Mouse (Mus musculus): ENCODE measurements around the gene Ttn. TPM values are rescaled to one million over a fixed set of nuclear protein-coding genes. Genes with fewer than 3 reads are reported as not detected.

The Ttn gene
- total RNA-seq, 4 experiments from 2014 or later: 5,242 to 10,811 (median 7,168) TPM

DNA sequence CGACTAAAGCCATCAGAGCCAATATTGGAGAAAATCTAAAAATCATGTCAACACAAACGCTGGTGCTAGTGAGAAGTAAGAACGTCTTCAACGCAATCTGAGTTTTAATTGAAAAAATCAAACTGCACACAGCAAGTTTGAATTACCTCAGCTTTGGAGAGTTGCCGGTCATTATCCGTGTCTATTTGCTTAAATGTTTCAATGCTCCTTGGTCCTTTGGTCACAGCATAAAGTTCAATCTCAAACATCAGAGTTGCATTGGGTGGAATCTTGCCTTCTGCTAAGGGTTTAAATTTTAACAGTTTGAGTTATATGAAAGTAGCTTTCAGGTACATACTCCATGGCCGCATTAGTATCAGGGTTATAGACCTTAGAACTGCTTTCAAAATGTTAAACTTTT lies 316.8 kb downstream of the Ttn start:
- DNase-seq (ENCODE audit: low spot score in 2 of 2): no peak

DNA sequence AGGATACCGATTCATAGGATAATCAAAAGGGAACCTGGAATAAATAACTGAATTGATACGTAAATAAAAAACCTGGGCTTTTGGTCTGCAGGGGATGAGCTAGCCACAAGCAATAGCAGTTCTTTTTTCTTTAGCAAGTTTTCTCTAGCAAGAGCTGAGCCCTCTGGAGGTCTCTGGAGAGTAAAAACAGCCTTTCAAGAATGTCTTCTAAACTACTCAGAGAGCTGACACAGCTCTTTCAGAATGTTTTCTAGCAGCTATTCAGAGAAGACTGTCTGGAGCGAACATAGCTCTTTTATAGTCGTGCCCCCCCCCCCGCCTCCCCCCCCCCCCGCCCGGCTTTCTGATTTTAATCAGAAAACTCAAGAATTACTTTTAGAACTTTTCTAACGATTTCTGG lies 322.9 kb downstream of the Ttn start:
- no peak for DNase-seq (ENCODE audit: low spot score in 2 of 2)

DNA sequence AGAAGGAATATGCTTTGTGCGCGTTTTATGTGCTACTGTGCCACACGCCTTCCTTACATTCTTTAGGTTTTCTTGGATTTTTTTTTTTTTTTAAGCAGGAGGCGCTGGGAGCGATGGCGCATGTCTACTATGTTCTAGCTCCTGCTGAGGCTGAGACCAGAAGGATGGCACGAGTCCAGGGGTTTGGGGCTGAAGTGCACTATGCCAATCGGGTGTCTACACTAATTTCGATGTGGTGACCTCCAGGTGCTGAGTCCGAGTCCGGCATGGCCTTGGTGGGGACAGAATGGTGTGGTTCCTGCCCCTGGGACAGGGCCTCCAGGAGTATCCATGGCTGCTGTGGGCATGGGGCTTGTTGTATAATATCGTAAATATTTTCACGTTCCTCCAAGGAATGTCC lies 323.8 kb downstream of the Ttn start:
- DNase-seq (ENCODE audit: low spot score in 2 of 2): no peak

DNA sequence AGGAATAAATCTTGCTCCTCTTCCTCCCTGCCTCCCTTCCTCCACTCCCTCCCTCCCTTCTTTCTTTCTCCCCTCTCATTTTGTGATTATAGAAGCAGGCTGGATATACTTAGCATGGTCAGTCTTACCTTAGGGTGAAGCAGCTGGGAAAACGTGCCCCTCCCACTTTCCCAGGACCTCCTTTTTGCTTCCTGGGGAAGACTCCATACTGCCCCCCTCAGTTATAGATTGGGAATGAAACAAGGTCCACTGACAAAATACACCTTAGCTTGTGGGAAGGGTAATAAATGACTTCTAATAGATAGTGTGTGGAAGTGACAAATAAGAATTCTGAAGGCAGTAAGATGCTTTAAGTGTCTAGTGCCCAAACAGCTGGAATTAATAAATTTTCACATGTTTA lies 326.4 kb downstream of the Ttn start:
- no peak for DNase-seq (ENCODE audit: low spot score in 2 of 2)

DNA sequence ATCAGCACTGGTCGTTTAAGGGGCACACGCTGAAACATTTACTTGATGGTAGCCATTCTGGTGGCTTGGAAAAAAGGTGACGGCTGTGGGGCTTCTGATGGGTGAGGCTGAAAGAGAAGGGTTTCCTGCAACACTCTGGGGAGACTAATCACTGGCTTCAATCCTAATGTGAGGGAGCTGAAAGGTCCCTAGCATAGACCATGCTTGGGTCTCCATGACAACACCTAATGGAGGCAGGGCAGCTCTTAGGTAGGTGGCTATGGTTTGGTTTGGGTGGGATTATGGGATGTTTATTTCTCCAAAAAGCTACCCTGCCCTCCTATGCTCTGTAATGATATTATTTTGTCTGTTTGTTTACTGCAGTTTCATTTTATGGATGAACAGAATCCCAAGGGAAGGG lies 326.9 kb downstream of the Ttn start:
- DNase-seq (ENCODE audit: low spot score in 2 of 2): no peak

DNA sequence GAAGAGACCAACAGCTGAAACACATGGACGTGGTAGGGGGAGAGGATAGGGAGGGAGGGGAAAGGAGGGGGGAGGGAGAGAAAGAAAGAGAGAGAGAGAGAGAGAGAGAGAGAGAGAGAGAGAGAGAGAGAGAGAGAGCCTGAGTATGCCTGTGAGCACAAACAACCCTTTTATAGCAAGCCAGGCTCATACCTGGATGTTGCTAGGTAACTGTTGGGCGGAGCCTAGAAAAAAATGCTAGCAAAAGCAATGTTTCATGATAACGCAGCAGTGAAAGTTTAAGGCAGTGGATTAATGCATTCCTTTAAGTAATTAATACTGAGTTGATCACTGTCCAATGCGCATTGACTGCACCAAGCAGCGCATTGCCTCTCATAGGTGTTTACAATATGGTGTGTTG lies 327.7 kb downstream of the Ttn start:
- no peak for DNase-seq (ENCODE audit: low spot score in 2 of 2)

Other genes with a start within 250 kb of the Ttn start
- gene Ccdc141, start 188.1 kb upstream of the Ttn start, total RNA-seq (2022): 1 to 10 TPM; 3.6 to 9.2 (median 6.0) TPM

Data from gastrocnemius, adult 8-10 months (tissue).